Mouse (Mus musculus) stomach, postnatal 0 days (tissue): ENCODE data around the gene Gabbr1.

Experiments
- CTCF ChIP-seq: IDR thresholded peaks from 2 replicates; pipeline ENCODE4 v1.5.1; 2016; ENCODE audit warnings: antibody characterized with exemption, low read depth, mild to moderate bottlenecking, moderate library complexity
- EP300 ChIP-seq: optimal IDR thresholded peaks from 2 replicates; pipeline ENCODE3; 2016; ENCODE audit warnings: antibody characterized with exemption

DNA sequence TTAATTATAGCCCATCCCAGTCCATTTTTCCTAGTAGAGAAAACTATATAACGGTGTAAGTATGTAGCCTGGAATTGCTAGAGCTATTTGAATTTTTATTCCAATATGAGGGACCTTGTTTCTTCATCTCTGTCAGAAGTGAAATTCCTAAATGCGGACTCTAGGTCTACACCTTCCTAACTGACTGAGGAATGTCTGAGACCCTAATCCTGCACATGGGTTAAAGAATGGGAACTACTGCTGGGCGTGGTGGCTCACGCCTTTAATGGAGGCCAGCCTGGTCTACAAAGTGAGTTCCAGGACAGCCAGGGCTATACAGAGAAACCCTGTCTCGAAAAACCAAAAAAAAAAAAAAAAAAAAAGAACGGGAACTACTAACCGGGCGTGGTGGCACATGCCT is 16.6 kb upstream of the Gabbr1 start:
- TF ChIP-seq CTCF (no peak), EP300 (no peak)
